Mouse (Mus musculus) heart, adult 2 months (tissue): ENCODE results near the gene Dtd1.

Experiments used
- CTCF ChIP-seq: fragments of 200-600 bp; IDR thresholded peaks from 2 replicates; pipeline ENCODE4 v1.8.1; 2022; ENCODE audit warnings: antibody characterized with exemption, mild to moderate bottlenecking, moderate library complexity
- POLR2A ChIP-seq: fragments of 200-500 bp; IDR thresholded peaks from 2 replicates; pipeline ENCODE4 v1.6.1; 2011; ENCODE audit warnings: mild to moderate bottlenecking, low read depth, low read length, control low read depth; ENCODE audit not compliant: insufficient read depth

DNA sequence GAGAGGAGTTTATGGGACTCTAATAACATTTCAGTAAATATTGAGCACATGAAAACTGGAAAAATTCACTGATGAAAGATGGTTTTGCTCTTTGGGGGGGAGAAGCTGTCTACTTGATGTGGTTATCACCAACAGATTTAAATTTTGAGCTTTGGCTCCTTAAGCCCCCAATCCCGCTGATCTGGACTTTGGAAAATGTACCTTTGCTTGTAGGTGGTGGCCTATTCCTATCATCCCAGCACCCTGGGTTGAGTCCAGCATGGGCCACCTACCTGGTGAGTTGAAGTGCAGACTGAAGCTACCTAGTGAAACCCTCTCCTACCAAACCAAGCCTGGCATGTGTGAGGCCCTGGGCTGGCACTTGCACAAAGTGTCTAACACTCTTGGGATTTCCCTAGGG is 1.9 kb downstream of the Dtd1 start:
- no peak for TF ChIP-seq CTCF
- TF ChIP-seq POLR2A: no peak
